Mouse (Mus musculus): ENCODE results near the gene Rab3a.

The Rab3a gene

DNA sequence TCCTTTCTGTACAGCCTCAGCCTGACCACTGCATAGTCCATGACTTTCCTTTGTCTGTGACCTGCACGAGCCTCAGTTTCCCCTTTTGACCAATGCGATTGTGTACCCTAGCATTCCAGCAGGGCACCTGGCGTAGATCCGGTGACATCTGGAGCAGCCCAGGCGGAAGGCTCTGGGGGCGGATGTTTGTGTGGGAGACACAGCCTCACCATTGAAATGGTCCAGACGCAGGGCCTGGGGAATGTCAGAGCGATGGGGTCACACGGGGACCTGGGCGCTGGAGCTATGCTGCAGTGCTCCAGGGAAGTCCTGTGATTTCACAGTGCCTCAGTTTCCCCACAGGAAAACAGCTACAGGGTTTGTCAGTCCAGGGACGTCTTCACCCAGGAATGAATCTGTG, 12.3 kb upstream of the Rab3a start:
- no peak for DNase-seq (ENCODE audit: low spot score)

GRCm38 (mm10) chr8:70742981-70743655, 11.4 kb upstream of the Rab3a start:
- no peak for DNase-seq (ENCODE audit: low spot score)

- DNase-seq (ENCODE audit: low spot score), result no peak
Observed at GRCm38 (mm10) chr8:70743656-70744590, 10.6 kb upstream of the Rab3a start.

GRCm38 (mm10) chr8:70744806-70745205, 9.7 kb upstream of the Rab3a start:
- DNase-seq (ENCODE audit: low spot score), result no peak

GRCm38 (mm10) chr8:70745691-70746220, 8.7 kb upstream of the Rab3a start:
- no peak for DNase-seq (ENCODE audit: low spot score)

- DNase-seq (ENCODE audit: low spot score), result no peak
Observed at GRCm38 (mm10) chr8:70746676-70747075, 7.8 kb upstream of the Rab3a start.

DNA sequence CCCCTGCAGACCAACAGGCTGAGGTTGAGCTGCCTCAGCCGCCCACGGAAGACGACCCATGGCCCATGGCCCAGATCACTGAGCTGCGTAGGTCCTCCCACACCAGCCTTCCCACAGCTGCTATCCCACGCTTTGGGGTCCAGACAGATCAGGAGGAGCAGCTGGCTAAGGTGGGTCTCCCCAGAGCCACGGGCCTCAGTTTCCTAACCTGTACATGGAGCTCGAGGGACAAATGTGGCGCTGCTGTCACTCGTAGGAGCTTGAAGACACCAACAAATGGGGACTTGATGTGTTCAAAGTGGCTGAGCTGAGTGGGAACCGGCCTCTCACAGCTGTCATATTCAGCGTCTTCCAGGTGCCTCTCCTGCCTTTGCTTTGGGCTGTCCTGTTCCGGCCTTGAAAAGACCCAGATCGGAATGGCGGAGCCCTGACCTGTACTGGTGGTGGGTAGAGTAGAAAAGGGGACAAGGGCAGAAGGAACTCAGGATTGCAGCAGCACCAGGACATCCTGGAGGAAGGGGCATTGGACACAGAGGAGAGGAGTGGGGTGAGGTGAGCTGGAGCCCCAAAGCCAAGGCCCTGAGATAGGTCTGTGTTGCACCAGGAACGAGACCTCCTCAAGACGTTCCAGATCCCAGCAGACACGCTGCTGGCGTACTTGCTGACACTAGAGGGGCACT, 7.1 kb upstream of the Rab3a start:
- DNase-seq (ENCODE audit: low spot score), result no peak

DNA sequence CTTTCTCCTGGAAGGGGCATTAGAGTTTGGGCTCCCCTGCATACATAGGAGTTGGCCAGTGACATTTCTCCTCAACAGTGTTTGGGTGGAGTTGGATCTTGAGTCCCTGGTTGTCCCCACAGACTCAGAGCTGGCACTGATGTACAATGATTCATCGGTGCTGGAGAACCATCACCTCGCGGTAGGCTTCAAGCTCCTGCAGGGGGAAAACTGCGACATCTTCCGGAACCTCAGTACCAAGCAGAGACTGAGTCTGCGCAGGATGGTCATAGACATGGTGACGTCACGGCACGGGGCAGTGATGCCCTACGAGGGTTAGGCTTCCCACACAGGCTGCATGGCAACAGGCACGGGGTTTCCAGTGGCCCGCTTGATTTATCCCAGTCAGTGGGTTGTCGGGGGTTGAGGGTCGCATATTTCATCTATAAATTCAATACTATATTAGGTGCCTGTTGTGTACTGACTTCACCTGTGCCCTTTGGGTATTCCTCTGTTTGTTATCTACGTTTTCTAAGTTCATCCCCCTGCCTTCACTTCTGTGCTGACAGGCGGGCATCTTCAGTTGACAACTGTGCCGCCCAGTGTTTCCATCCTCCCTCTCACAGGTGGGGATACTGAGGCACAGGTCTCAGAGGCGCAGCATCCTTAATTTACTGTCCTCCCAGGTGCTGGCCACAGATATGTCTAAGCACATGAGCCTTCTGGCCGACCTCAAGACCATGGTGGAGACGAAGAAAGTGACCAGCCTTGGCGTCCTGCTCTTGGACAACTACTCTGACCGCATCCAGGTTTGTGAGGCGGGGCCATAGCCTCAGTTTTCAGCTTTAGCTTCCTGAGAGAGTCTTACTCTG, 6.0 kb upstream of the Rab3a start:
- DNase-seq (ENCODE audit: low spot score), result no peak

DNA sequence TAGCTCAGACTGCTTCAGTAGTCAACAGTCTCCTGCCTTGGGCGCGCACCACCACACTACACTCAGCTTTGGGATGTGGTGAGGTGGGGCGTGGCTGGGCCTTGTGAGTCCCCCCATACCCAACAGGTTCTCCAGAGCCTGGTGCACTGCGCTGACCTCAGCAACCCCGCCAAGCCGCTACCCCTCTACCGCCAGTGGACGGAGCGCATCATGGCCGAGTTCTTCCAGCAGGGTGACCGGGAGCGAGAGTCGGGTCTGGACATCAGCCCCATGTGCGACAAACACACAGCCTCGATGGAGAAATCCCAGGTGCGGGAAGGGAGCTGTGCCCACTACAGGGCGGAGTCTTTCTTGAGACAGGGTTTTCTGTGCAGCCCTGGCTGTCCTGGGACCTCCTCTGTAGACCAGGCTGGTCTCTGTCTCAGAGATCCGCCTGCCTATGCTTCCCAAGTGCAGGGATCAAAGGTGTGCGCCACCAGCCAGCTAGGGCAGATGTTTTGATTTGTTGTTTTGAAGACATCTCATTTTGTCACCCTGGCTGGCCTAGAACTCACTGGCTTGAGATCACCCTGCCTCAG, 5.3 kb upstream of the Rab3a start:
- DNase-seq (ENCODE audit: low spot score), result no peak

GRCm38 (mm10) chr8:70750128-70750680, 4.3 kb upstream of the Rab3a start:
- no peak for DNase-seq (ENCODE audit: low spot score)

DNA sequence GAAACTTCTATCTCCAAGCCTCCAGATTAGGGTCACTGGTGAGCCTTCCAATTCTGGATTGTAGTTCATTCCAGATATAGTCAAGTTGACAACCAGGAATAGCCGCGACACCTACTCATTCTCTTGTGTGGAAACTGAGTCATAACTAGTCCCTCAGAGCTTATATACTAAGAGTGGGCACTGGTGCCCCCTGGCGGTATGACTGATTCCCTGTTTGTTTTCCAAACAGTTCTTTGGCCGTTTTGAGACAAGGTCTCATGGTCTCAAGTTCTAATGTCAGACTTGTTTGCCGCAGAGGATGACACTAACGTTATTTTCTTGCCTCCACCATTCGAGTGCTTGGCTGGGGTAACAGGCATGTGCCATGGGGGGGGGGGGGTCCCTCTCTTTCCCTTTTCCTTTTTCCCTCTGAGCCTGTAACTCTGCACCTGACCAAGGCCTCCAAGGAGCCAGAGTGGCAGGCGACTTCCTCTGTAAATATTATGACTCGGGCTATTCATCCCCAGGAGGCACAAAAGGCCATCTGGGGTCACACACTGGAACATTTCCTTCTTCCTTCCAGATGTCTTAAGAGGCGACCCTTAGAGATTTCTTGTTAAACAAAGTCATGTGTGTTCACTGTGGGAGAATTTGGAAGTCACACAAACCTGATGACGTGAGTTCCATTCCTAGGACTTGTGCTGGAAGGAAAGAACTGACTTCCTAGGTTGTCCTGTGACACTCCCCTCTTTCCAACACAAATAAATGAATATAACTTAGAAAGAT, 2.3 kb upstream of the Rab3a start:
- DNase-seq (ENCODE audit: low spot score), result peak; percentile 90

DNA sequence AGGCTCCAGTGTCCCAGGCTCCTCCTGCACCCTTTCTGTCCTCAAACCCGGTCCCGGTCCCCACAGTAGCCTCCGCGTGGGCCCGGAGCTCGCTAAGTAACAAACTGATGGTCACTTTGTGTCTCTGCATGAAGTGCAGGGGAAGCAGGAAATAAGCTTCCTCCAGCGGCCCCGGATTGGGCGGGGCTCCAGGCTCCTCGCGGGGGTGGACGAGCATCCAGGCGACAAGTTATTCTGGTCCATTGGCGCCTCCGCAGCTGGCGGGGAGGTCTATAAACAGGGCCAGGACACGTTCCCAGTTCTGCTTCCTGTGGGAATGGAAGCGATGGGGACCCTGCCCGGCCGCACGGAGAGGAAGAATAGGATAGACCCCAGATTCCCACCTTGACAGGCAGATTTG, 1.3 kb upstream of the Rab3a start:
- DNase-seq (ENCODE audit: low spot score), result no peak

- peak; percentile 55 for DNase-seq (ENCODE audit: low spot score)
Observed at GRCm38 (mm10) chr8:70754871-70755660, 587 bp downstream of the Rab3a start.

DNA sequence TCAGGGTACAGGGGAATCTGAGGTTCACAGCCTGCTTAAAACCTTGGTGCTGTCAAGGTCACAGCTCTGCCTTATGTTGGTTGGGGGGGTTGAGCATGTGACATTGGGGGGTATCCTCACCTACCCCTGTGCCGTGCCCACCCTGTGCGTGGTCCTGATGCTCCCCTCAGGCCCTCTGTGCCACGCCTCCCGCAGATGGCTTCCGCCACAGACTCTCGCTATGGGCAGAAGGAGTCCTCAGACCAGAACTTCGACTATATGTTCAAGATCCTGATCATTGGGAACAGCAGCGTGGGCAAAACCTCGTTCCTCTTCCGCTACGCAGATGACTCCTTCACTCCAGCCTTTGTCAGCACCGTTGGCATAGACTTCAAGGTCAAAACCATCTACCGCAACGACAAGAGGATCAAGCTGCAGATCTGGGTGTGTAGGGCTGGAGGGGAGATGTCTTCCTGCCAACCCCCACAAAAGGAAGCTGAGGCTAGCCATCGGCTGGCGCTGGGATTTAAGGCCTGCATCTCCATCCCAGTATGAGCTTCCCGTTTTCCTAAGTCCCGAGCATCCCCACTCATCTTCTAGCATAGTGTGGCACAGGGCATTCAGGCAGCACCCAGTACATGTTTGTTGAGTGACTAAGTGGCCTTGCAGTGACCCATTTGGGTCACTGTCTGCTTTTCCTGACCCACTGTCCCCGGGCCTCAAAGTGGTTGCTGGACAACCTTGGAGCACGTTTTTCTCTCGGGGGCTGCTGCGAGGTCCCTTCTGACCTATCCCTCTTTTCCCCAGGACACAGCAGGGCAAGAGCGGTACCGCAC, 1.4 kb downstream of the Rab3a start:
- no peak for DNase-seq (ENCODE audit: low spot score)

- no peak for DNase-seq (ENCODE audit: low spot score)
Observed at GRCm38 (mm10) chr8:70756476-70757040, 2.1 kb downstream of the Rab3a start.

DNA sequence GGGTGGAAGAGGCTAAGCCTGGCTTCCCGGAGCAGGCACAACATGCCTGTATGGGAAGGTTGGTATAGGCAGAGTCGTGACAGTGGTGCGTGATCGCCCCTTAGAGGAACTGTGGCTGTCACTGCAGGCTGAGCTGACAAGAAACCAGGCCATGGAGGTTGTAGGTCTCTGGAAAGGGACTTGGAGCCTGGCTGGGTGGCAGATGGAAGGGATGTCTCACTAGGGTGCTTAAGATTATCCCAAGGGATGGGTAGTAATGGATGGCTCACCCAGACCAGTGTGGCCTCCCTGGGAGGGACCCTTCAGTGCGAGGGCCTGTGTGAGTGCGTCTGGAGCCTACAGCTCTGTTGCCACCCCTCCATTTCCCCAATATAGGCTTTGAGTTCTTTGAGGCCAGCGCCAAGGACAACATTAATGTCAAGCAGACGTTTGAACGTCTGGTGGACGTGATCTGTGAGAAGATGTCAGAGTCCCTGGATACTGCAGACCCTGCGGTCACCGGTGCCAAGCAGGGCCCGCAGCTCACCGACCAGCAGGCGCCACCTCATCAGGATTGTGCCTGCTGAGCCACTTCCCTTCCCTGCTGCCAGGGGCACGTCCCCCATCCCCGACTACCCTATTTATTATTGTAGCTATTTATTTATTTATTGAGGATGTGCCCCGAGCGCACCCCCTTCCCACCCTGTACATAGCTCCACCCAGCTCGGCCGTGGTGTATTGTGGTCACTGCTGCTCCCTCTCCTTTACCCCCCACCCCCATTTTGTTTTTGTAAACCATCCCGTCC, 3.2 kb downstream of the Rab3a start:
- DNase-seq (ENCODE audit: low spot score), result peak; percentile 68

- no peak for DNase-seq (ENCODE audit: low spot score)
Observed at GRCm38 (mm10) chr8:70758308-70758615, 3.8 kb downstream of the Rab3a start.

Measured in adipocyte (in vitro differentiated cells).